Mouse (Mus musculus): ENCODE results near the gene Tnf. TPM values are rescaled to one million over a fixed set of nuclear protein-coding genes. Genes with fewer than 3 reads are reported as not detected.
A peak's percentile ranks its signal among the peaks of the same experiment; 100 is the strongest.

Tnf gene
- polyA plus RNA-seq, 1 experiment from 2014 or later = 0.26 TPM

- ATAC-seq (ENCODE audit: low FRiP score) (no peak), DNase-seq (ENCODE audit: low spot score, missing footprints) (no peak)
- Histone ChIP-seq H3K27ac (ENCODE audit: low read depth, low read length) (no peak within 1 kb of the TSS), H3K27me3 (ENCODE audit: control insufficient read depth, insufficient read depth, low read length) (no peaks in the 10 kb centered on the region), H3K4me3 (ENCODE audit: low read depth, low read length) (no peak within 1 kb of the TSS), H3K9me3 (ENCODE audit: control insufficient read depth, low read length) (no peaks in the 10 kb centered on the region), H3K4me2 (no peak within 1 kb of the TSS), H3K36me3 (ENCODE audit: control insufficient read depth, insufficient read depth, low read length) (no peaks in the 10 kb centered on the region), H3K4me1 (ENCODE audit: control insufficient read depth, insufficient read depth, low read length) (peaks cover 6% of the 10 kb centered on the region; the same call in 1 of the 2 replicates), H3K9ac (ENCODE audit: low read length) (no peak within 1 kb of the TSS)
- 68% methylated on average over 7 of the region's 7 CpGs for WGBS
Measured at GRCm38 (mm10) chr17:35187959-35188610, 13.7 kb downstream of the Tnf start, which contains the start of gene Lst1. Lst1 (minus strand) TSS chr17:35188439.

- H3K4me3 ChIP-seq (ENCODE audit: low read depth, low read length) = no peak overlapping the region
- ATAC-seq (ENCODE audit: low FRiP score) (no peak), DNase-seq (ENCODE audit: low spot score, missing footprints) (no peak)
- H3K9ac ChIP-seq (ENCODE audit: low read length) = no peak overlapping the region
- no peaks in the 10 kb centered on the region for H3K9me3 ChIP-seq (ENCODE audit: control insufficient read depth, low read length)
- no peak overlapping the region for H3K27ac ChIP-seq (ENCODE audit: low read depth, low read length)
- no peaks in the 10 kb centered on the region for H3K27me3 ChIP-seq (ENCODE audit: control insufficient read depth, insufficient read depth, low read length)
- H3K4me1 ChIP-seq (ENCODE audit: control insufficient read depth, insufficient read depth, low read length) = peaks cover 6% of the 10 kb centered on the region; the same call in 1 of the 2 replicates
- H3K4me2 ChIP-seq = no peak overlapping the region
- WGBS = 88% methylated on average over 4 of the region's 4 CpGs
- H3K36me3 ChIP-seq (ENCODE audit: control insufficient read depth, insufficient read depth, low read length) = no peaks in the 10 kb centered on the region
Measured at GRCm38 (mm10) chr17:35187345-35187744, 14.5 kb downstream of the Tnf start.

GRCm38 (mm10) chr17:35186681-35187080, 15.1 kb downstream of the Tnf start:
- WGBS = 0% methylated on average over 4 of the region's 4 CpGs
- H3K27ac ChIP-seq (ENCODE audit: low read depth, low read length) = no peak overlapping the region
- H3K9me3 ChIP-seq (ENCODE audit: control insufficient read depth, low read length) = no peaks in the 10 kb centered on the region
- peak overlapping the region; percentile 45; the same call in 1 of the 2 replicates for H3K4me2 ChIP-seq
- ATAC-seq (ENCODE audit: low FRiP score) (peak; percentile 19; the same call in 1 of the 2 replicates), DNase-seq (ENCODE audit: low spot score, missing footprints) (peak; percentile 90)
- H3K36me3 ChIP-seq (ENCODE audit: control insufficient read depth, insufficient read depth, low read length) = no peaks in the 10 kb centered on the region
- no peak overlapping the region for H3K9ac ChIP-seq (ENCODE audit: low read length)
- H3K4me1 ChIP-seq (ENCODE audit: control insufficient read depth, insufficient read depth, low read length) = peaks cover 6% of the 10 kb centered on the region; the same call in 1 of the 2 replicates
- no peaks in the 10 kb centered on the region for H3K27me3 ChIP-seq (ENCODE audit: control insufficient read depth, insufficient read depth, low read length)
- no peak overlapping the region for H3K4me3 ChIP-seq (ENCODE audit: low read depth, low read length)

GRCm38 (mm10) chr17:35185639-35186611, 15.9 kb downstream of the Tnf start:
- Histone ChIP-seq H3K27ac (ENCODE audit: low read depth, low read length) (no peak overlapping the region), H3K4me2 (peak overlapping the region; percentile 45), H3K9ac (ENCODE audit: low read length) (peak overlapping the region; percentile 47), H3K4me1 (ENCODE audit: control insufficient read depth, insufficient read depth, low read length) (peaks cover 6% of the 10 kb centered on the region; the same call in 1 of the 2 replicates), H3K27me3 (ENCODE audit: control insufficient read depth, insufficient read depth, low read length) (no peaks in the 10 kb centered on the region), H3K36me3 (ENCODE audit: control insufficient read depth, insufficient read depth, low read length) (no peaks in the 10 kb centered on the region), H3K9me3 (ENCODE audit: control insufficient read depth, low read length) (no peaks in the 10 kb centered on the region), H3K4me3 (ENCODE audit: low read depth, low read length) (peak overlapping the region; percentile 24)
- DNase-seq (ENCODE audit: low spot score, missing footprints) = peak; percentile 97
- 4% methylated on average over 17 of the region's 18 CpGs for WGBS
- 0 out of 2 replicates have a peak, but pooled peaks have one; percentile 48 for ATAC-seq (ENCODE audit: low FRiP score)

- H3K9me3 ChIP-seq (ENCODE audit: control insufficient read depth, low read length) = no peaks in the 10 kb centered on the region
- H3K36me3 ChIP-seq (ENCODE audit: control insufficient read depth, insufficient read depth, low read length) = no peaks in the 10 kb centered on the region
- no peak overlapping the region for H3K27ac ChIP-seq (ENCODE audit: low read depth, low read length)
- WGBS = 91% methylated on average over 5 of the region's 5 CpGs
- no peaks in the 10 kb centered on the region for H3K4me1 ChIP-seq (ENCODE audit: control insufficient read depth, insufficient read depth, low read length)
- H3K27me3 ChIP-seq (ENCODE audit: control insufficient read depth, insufficient read depth, low read length) = no peaks in the 10 kb centered on the region
- H3K9ac ChIP-seq (ENCODE audit: low read length) = no peak overlapping the region
- H3K4me2 ChIP-seq = no peak overlapping the region
- ATAC-seq (ENCODE audit: low FRiP score) = no peak
- no peak for DNase-seq (ENCODE audit: low spot score, missing footprints)
- H3K4me3 ChIP-seq (ENCODE audit: low read depth, low read length) = no peak overlapping the region
Measured at GRCm38 (mm10) chr17:35180093-35180492, 21.7 kb downstream of the Tnf start.

- ATAC-seq (ENCODE audit: low FRiP score) (0 out of 2 replicates have a peak, but pooled peaks have one; percentile 44), DNase-seq (ENCODE audit: low spot score, missing footprints) (peak; percentile 96)
- 17% methylated on average over 5 of the region's 5 CpGs for WGBS
- Histone ChIP-seq H3K9ac (ENCODE audit: low read length) (no peak overlapping the region), H3K27me3 (ENCODE audit: control insufficient read depth, insufficient read depth, low read length) (no peaks in the 10 kb centered on the region), H3K4me1 (ENCODE audit: control insufficient read depth, insufficient read depth, low read length) (no peaks in the 10 kb centered on the region), H3K4me3 (ENCODE audit: low read depth, low read length) (no peak overlapping the region), H3K27ac (ENCODE audit: low read depth, low read length) (no peak overlapping the region), H3K4me2 (no peak overlapping the region), H3K36me3 (ENCODE audit: control insufficient read depth, insufficient read depth, low read length) (no peaks in the 10 kb centered on the region), H3K9me3 (ENCODE audit: control insufficient read depth, low read length) (no peaks in the 10 kb centered on the region)
Measured at GRCm38 (mm10) chr17:35178528-35178927, 23.3 kb downstream of the Tnf start.

GRCm38 (mm10) chr17:35175968-35176367, 25.8 kb downstream of the Tnf start, which contains the start of gene Aif1:
Aif1 (minus strand) TSS chr17:35176068.
- DNase-seq (ENCODE audit: low spot score, missing footprints) (no peak), ATAC-seq (ENCODE audit: low FRiP score) (no peak)
- Histone ChIP-seq H3K9me3 (ENCODE audit: control insufficient read depth, low read length) (no peaks in the 10 kb centered on the region), H3K36me3 (ENCODE audit: control insufficient read depth, insufficient read depth, low read length) (no peaks in the 10 kb centered on the region), H3K27ac (ENCODE audit: low read depth, low read length) (no peak within 1 kb of the TSS), H3K27me3 (ENCODE audit: control insufficient read depth, insufficient read depth, low read length) (no peaks in the 10 kb centered on the region), H3K4me1 (ENCODE audit: control insufficient read depth, insufficient read depth, low read length) (no peaks in the 10 kb centered on the region), H3K4me2 (no peak within 1 kb of the TSS), H3K9ac (ENCODE audit: low read length) (no peak within 1 kb of the TSS), H3K4me3 (ENCODE audit: low read depth, low read length) (no peak within 1 kb of the TSS)
- 42% methylated on average over 2 of the region's 2 CpGs for WGBS

- no peaks in the 10 kb centered on the region for H3K27me3 ChIP-seq (ENCODE audit: control insufficient read depth, insufficient read depth, low read length)
- no peak for DNase-seq (ENCODE audit: low spot score, missing footprints)
- no peaks in the 10 kb centered on the region for H3K36me3 ChIP-seq (ENCODE audit: control insufficient read depth, insufficient read depth, low read length)
- no peak for ATAC-seq (ENCODE audit: low FRiP score)
- no peak overlapping the region for H3K9ac ChIP-seq (ENCODE audit: low read length)
- no peak overlapping the region for H3K4me2 ChIP-seq
- H3K9me3 ChIP-seq (ENCODE audit: control insufficient read depth, low read length) = no peaks in the 10 kb centered on the region
- no peaks in the 10 kb centered on the region for H3K4me1 ChIP-seq (ENCODE audit: control insufficient read depth, insufficient read depth, low read length)
- H3K27ac ChIP-seq (ENCODE audit: low read depth, low read length) = no peak overlapping the region
- 63% methylated on average over 6 of the region's 6 CpGs for WGBS
- no peak overlapping the region for H3K4me3 ChIP-seq (ENCODE audit: low read depth, low read length)
Measured at GRCm38 (mm10) chr17:35175382-35175781, 26.4 kb downstream of the Tnf start.
